Comparison of ENCODE assay signal across 12 mouse cellular contexts in the genomic region with DNA sequence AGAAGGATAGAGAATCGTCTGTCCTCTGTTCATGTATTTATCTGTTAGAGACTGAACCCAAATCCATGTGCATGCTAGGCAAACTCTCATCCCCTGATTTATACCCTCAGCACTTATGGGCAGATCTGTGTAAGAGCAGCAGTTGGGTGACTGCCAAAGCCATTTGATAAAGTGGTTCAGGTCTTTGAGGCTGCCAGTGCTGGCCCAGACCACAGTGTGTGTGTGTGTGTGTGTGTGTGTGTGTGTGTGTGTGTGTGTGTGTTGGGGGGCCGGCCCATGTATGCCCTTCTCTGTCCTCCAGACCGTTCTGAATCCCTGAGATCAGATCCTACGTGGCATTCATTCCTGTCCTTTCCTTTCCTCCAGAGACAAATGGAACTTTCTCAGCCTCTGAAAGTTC. TPM values are rescaled to one million over a fixed set of nuclear protein-coding genes. Genes with fewer than 3 reads are reported as not detected.
DNase-seq lines count a peak whose midpoint lies in the region; ATAC-seq and TF ChIP-seq lines count a peak whose summit lies in the region.
"Had no signal": no experiment of that assay in that cellular context is flagged by ENCODE, and none has a peak within 500 bp of the region (broad histone marks: within the 10 kb centered on the region; RNA-seq: fewer than 3 reads in every experiment).

No protein-coding gene starts in this region.

- no peak overlapping the region for H3K4me2 ChIP-seq in hindbrain, postnatal 0 days (ENCODE audit: low read depth, low read length)
- H3K4me2 ChIP-seq in hindbrain, embryonic 13.5 days, result no peak overlapping the region
- H3K4me2 ChIP-seq in intestine, embryonic 15.5 days (replicated peaks), result peak overlapping the region; percentile 94; the same call in 1 of the 2 replicates

- H3K27ac ChIP-seq in hindbrain, postnatal 0 days, result no peak overlapping the region
- H3K27ac ChIP-seq in hindbrain, embryonic 13.5 days, result no peak overlapping the region
- H3K27ac ChIP-seq in intestine, embryonic 15.5 days, result 0 out of 2 replicates have a peak overlapping the region, but pooled peaks have one; percentile 30
- H3K27ac ChIP-seq: liver, embryonic 14.5 days had no signal

- no peak overlapping the region for H3K4me3 ChIP-seq in hindbrain, postnatal 0 days (ENCODE audit: low read length)
- H3K4me3 ChIP-seq in hindbrain, embryonic 13.5 days, result no peak overlapping the region
- no peak overlapping the region for H3K4me3 ChIP-seq in intestine, embryonic 15.5 days (replicated peaks)

- H3K4me1 ChIP-seq in hindbrain, postnatal 0 days (ENCODE audit: insufficient read depth, low read length), result peaks cover 8% of the 10 kb centered on the region; the same call in 1 of the 2 replicates
- H3K4me1 ChIP-seq in hindbrain, embryonic 13.5 days (replicated peaks), result peaks cover 34% of the 10 kb centered on the region
- peaks cover 32% of the 10 kb centered on the region for H3K4me1 ChIP-seq in intestine, embryonic 15.5 days (replicated peaks)

- no peak overlapping the region for H3K9ac ChIP-seq in hindbrain, postnatal 0 days (replicated peaks; ENCODE audit: low read length)
- no peak overlapping the region for H3K9ac ChIP-seq in hindbrain, embryonic 13.5 days
- H3K9ac ChIP-seq in intestine, embryonic 15.5 days, result no peak overlapping the region
- H3K9ac ChIP-seq: liver, embryonic 14.5 days had no signal

- 62% methylated on average over 4 of the region's 4 CpGs for WGBS in hindbrain, postnatal 0 days
- WGBS in hindbrain, embryonic 13.5 days, result 83% methylated on average over 4 of the region's 4 CpGs
- WGBS in intestine, embryonic 15.5 days, result 58% methylated on average over 4 of the region's 4 CpGs

- H3K27me3 ChIP-seq in hindbrain, postnatal 0 days (ENCODE audit: insufficient read depth, low read length), result no peaks in the 10 kb centered on the region
- H3K27me3 ChIP-seq in hindbrain, embryonic 13.5 days, result 0 out of 2 replicates have a peak, but pooled peaks cover 5% of the 10 kb centered on the region
- no peaks in the 10 kb centered on the region for H3K27me3 ChIP-seq in intestine, embryonic 15.5 days (replicated peaks)

- peak; percentile 48 for DNase-seq in hindbrain, postnatal 0 days (ENCODE audit: low spot score)
- DNase-seq in 3T3-L1 (ENCODE audit: low read depth, low spot score), result peak; percentile 21
- DNase-seq in adrenal gland, postnatal 36 days, result peak; percentile 61 to 72
- DNase-seq in gastrocnemius, postnatal 25 days, result no peak
- no peak for DNase-seq in retina, embryonic 14.5 days (ENCODE audit: low spot score)
- DNase-seq: cerebellum, postnatal 36 days; right cerebral cortex, postnatal 4 days; thymus, postnatal 25 days had no signal

- no peak for TF ChIP-seq CTCF in hindbrain, postnatal 0 days (IDR thresholded peaks at IDR 0.05; ENCODE audit: low read depth)

- H3K9me3 ChIP-seq in hindbrain, postnatal 0 days (ENCODE audit: low read length), result no peaks in the 10 kb centered on the region
- no peaks in the 10 kb centered on the region for H3K9me3 ChIP-seq in hindbrain, embryonic 13.5 days
- H3K9me3 ChIP-seq in intestine, embryonic 15.5 days, result no peaks in the 10 kb centered on the region

- no peak for ATAC-seq in hindbrain, postnatal 0 days
- no peak for ATAC-seq in hindbrain, embryonic 13.5 days (ENCODE audit: low FRiP score)
- ATAC-seq in intestine, embryonic 15.5 days, result no peak
- ATAC-seq in CD4-positive, CD25-positive, alpha-beta regulatory T cell, adult 4 months, result no peak

- peaks cover 11% of the 10 kb centered on the region for H3K36me3 ChIP-seq in hindbrain, postnatal 0 days (ENCODE audit: insufficient read depth, low read length)
- peaks cover 38% of the 10 kb centered on the region for H3K36me3 ChIP-seq in hindbrain, embryonic 13.5 days
- H3K36me3 ChIP-seq in intestine, embryonic 15.5 days, result 0 out of 2 replicates have a peak, but pooled peaks cover 6% of the 10 kb centered on the region

RNA-seq across cellular contexts. Expression of a gene that starts 3.1 kb away (rescaled TPM):
- total RNA-seq in hindbrain, postnatal 0 days (2014; rRNA removed), result 28.1 and 36.4 TPM in 2 replicates
- polyA plus RNA-seq in hindbrain, postnatal 0 days (2015; fragmentation: Nextera tagmentation; extraction: Ambion mirVana), result 8.0 and 9.5 TPM in 2 replicates
- 8.7 and 10.3 TPM in 2 replicates for polyA plus RNA-seq in hindbrain, embryonic 13.5 days (2015; fragmentation: Nextera tagmentation; extraction: Ambion mirVana)
- 10 to 100 TPM; 41.3 to 51.4 TPM for total RNA-seq in adrenal gland, postnatal 36 days (2021)
- polyA plus RNA-seq in intestine, embryonic 15.5 days (2015; fragmentation: Nextera tagmentation; extraction: Ambion mirVana), result 8.3 TPM in 2 replicates
- 10 to 100 TPM; 11.8 to 22.1 TPM for polyA plus RNA-seq in CD4-positive, CD25-positive, alpha-beta regulatory T cell, adult 4 months (2017; shearing (Covaris generic))
- 10 to 100 TPM; 14.0 to 15.0 TPM for total RNA-seq in gastrocnemius, postnatal 25 days (2021)

RNA-seq across cellular contexts. Expression of a gene that starts 29.0 kb away (rescaled TPM):
- total RNA-seq in hindbrain, postnatal 0 days (2014; rRNA removed), result 49.9 and 50.1 TPM in 2 replicates
- polyA plus RNA-seq in hindbrain, postnatal 0 days (2015; fragmentation: Nextera tagmentation; extraction: Ambion mirVana), result 326 and 334 TPM in 2 replicates
- 263 and 295 TPM in 2 replicates for polyA plus RNA-seq in hindbrain, embryonic 13.5 days (2015; fragmentation: Nextera tagmentation; extraction: Ambion mirVana)
- total RNA-seq in adrenal gland, postnatal 36 days (2021), result 100 to 1,000 TPM; 137 to 143 TPM
- polyA plus RNA-seq in intestine, embryonic 15.5 days (2015; fragmentation: Nextera tagmentation; extraction: Ambion mirVana), result 311 and 328 TPM in 2 replicates
- polyA plus RNA-seq in CD4-positive, CD25-positive, alpha-beta regulatory T cell, adult 4 months (2017; shearing (Covaris generic)), result 100 to 1,000 TPM in 1 of 2 experiments, 10 to 100 TPM in 1; 92.3 to 119 TPM
- 10 to 100 TPM; 65.8 to 66.9 TPM for total RNA-seq in gastrocnemius, postnatal 25 days (2021)

RNA-seq across cellular contexts. Expression of a gene that starts 29.3 kb away (rescaled TPM):
- total RNA-seq in hindbrain, postnatal 0 days (2014; rRNA removed), result 6.0 and 10.1 TPM in 2 replicates
- 18.0 and 21.4 TPM in 2 replicates for polyA plus RNA-seq in hindbrain, postnatal 0 days (2015; fragmentation: Nextera tagmentation; extraction: Ambion mirVana)
- polyA plus RNA-seq in hindbrain, embryonic 13.5 days (2015; fragmentation: Nextera tagmentation; extraction: Ambion mirVana), result 15.3 and 22.1 TPM in 2 replicates
- total RNA-seq in adrenal gland, postnatal 36 days (2021), result 1 to 10 TPM; 5.5 to 7.3 TPM
- polyA plus RNA-seq in intestine, embryonic 15.5 days (2015; fragmentation: Nextera tagmentation; extraction: Ambion mirVana), result 4.5 and 5.7 TPM in 2 replicates
- 10 to 100 TPM in 1 of 2 experiments, 1 to 10 TPM in 1; 4.1 to 10.1 TPM for polyA plus RNA-seq in CD4-positive, CD25-positive, alpha-beta regulatory T cell, adult 4 months (2017; shearing (Covaris generic))
- total RNA-seq in gastrocnemius, postnatal 25 days (2021), result 1 to 10 TPM in 1 of 2 experiments, under 1 TPM in 1; 0.56 to 1.6 TPM

RNA-seq across cellular contexts. Expression of a gene that starts 36.8 kb away (rescaled TPM):
- total RNA-seq in hindbrain, postnatal 0 days (2014; rRNA removed), result 221 and 229 TPM in 2 replicates
- 163 and 164 TPM in 2 replicates for polyA plus RNA-seq in hindbrain, postnatal 0 days (2015; fragmentation: Nextera tagmentation; extraction: Ambion mirVana)
- polyA plus RNA-seq in hindbrain, embryonic 13.5 days (2015; fragmentation: Nextera tagmentation; extraction: Ambion mirVana), result 179 and 185 TPM in 2 replicates
- 100 to 1,000 TPM; 140 to 156 TPM for total RNA-seq in adrenal gland, postnatal 36 days (2021)
- 229 and 241 TPM in 2 replicates for polyA plus RNA-seq in intestine, embryonic 15.5 days (2015; fragmentation: Nextera tagmentation; extraction: Ambion mirVana)
- polyA plus RNA-seq in CD4-positive, CD25-positive, alpha-beta regulatory T cell, adult 4 months (2017; shearing (Covaris generic)), result 100 to 1,000 TPM; 224 to 263 TPM
- total RNA-seq in gastrocnemius, postnatal 25 days (2021), result 10 to 100 TPM; 46.3 to 53.2 TPM

RNA-seq across cellular contexts. Expression of a gene that starts 49.1 kb away (rescaled TPM):
- total RNA-seq in hindbrain, postnatal 0 days (2014; rRNA removed), result 60.4 and 62.5 TPM in 2 replicates
- 36.7 and 42.4 TPM in 2 replicates for polyA plus RNA-seq in hindbrain, postnatal 0 days (2015; fragmentation: Nextera tagmentation; extraction: Ambion mirVana)
- 50.4 and 51.5 TPM in 2 replicates for polyA plus RNA-seq in hindbrain, embryonic 13.5 days (2015; fragmentation: Nextera tagmentation; extraction: Ambion mirVana)
- 10 to 100 TPM; 18.9 to 27.0 TPM for total RNA-seq in adrenal gland, postnatal 36 days (2021)
- 53.5 and 56.2 TPM in 2 replicates for polyA plus RNA-seq in intestine, embryonic 15.5 days (2015; fragmentation: Nextera tagmentation; extraction: Ambion mirVana)
- 1 to 10 TPM; 3.5 to 9.6 TPM for polyA plus RNA-seq in CD4-positive, CD25-positive, alpha-beta regulatory T cell, adult 4 months (2017; shearing (Covaris generic))
- total RNA-seq in gastrocnemius, postnatal 25 days (2021), result 1 to 10 TPM; 3.6 to 4.4 TPM

Comparison
In these comparisons a context has a peak if more than half of its experiments do, and no peak if none do; other contexts are left out.
1. DNase-seq: peak in hindbrain, postnatal 0 days (single experiment), 3T3-L1 (single experiment) and adrenal gland, postnatal 36 days (2 of 2); none in gastrocnemius, postnatal 25 days (single experiment) and retina, embryonic 14.5 days (single experiment).